Mouse (Mus musculus): Measurements from ENCODE around the gene Fcer1g. TPM values are rescaled to one million over a fixed set of nuclear protein-coding genes. Genes with fewer than 3 reads are reported as not detected.

Gene Fcer1g
- polyA plus RNA-seq, 1 experiment = 72.7 TPM

DNA sequence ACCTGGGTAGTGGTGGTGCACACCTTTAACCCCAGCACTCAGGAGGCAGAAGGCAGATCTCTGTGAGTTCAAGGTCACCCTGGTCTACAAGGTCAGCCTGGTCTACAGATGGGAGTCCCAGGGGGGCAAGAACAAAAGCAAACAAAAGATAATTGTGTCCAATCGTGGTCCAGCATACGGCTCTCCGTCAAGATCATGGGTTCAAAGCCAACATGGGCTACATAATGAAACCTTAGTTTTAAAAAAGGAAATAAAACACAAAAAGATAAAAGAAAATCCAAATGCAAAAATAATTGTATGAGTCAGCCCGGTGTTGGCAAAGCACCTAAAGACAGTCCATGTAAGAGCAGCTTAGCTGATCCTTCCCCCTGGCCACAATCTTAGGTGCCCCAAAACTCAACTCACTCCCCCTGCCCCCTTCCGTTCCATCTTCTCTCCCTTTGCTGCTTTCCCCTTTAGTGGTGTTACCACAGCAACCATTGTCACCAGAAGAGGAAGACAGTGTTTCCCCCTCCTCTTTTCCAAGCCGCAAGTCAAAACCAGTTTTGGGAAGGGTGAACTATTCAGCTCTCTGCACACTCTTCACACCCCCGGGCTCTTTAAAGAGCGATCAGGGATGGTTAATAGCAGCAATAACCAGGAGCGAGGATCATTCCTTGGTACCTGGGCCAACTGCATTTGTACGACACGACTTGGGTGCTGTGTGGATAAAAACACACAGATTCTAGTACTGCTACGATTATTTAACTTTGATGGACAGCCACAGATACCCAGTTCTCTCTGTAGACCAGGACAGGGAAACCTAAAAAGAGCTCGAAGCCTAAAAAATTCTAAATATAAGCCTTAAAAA is 46.1 kb downstream of the Fcer1g start:
- DNase-seq (ENCODE audit: low spot score) = no peak

GRCm38 (mm10) chr1:171185655-171186054 is 48.5 kb downstream of the Fcer1g start:
- no peak for DNase-seq (ENCODE audit: low spot score)

GRCm38 (mm10) chr1:171184314-171184713 is 49.9 kb downstream of the Fcer1g start:
- DNase-seq (ENCODE audit: low spot score) = no peak

DNA sequence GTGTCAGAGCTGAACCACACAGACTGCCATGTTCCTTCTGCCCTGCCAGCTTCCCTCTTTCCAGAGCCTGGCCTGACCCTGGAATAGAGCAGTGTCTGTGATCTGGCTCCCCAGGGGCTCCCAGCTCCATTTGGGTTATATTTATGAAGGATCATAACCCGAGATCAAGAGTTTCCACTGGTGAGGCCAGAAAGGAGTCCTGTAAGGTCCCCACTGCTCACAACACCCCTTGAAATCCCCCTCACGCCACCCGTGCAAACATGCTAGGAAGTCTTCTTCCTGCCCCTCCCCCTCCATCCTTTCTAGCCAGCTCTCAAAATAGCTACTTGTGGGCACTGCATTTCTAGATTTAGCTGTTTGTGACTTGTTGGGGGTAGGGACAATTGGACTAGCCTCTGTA is 50.5 kb downstream of the Fcer1g start:
- DNase-seq (ENCODE audit: low spot score) = no peak

DNA sequence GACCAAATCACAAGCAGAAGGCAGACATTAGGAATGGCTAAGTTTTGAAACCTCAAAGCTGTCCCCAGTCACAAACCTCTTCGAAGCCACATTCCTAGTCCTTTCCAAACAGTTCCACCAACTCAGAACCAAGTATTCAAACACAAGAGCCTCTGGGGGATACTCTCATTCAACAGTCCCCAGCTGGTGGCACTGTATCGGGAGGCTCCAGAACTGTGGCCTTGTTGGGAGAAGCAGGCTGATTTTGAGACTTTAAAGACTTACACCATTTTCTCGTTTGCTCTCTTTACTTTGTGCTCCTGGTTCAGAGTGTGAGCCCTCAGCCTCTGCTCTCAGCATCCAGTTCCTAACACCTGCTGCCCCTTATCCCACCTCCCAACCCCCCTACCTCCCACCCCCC is 51.1 kb downstream of the Fcer1g start:
- DNase-seq (ENCODE audit: low spot score) = no peak

Other genes with a start within 250 kb of the Fcer1g start
- gene Fcgr4, start 215.4 kb downstream of the Fcer1g start, polyA plus RNA-seq (2012; rRNA removed) = 2.7 and 5.9 TPM in 2 replicates
- 30.3 and 31.5 TPM in 2 replicates for gene Fcgr3, start 169.4 kb downstream of the Fcer1g start, polyA plus RNA-seq (2012; rRNA removed)
- gene Cfap126, start 120.4 kb downstream of the Fcer1g start, polyA plus RNA-seq (2012; rRNA removed) = 11.3 and 12.6 TPM in 2 replicates
- 286 and 310 TPM in 2 replicates for gene Sdhc, start 83.8 kb downstream of the Fcer1g start, polyA plus RNA-seq (2012; rRNA removed)
- 24.1 and 28.5 TPM in 2 replicates for gene Mpz, start 83.7 kb downstream of the Fcer1g start, polyA plus RNA-seq (2012; rRNA removed)
- 317 and 416 TPM in 2 replicates for gene Pcp4l1, start 38.1 kb downstream of the Fcer1g start, polyA plus RNA-seq (2012; rRNA removed)
- gene Nr1i3, start 20.4 kb downstream of the Fcer1g start, polyA plus RNA-seq (2012; rRNA removed) = 0.04 TPM in 1 of 2 replicates, not detected in the other
- 35.0 and 39.6 TPM in 2 replicates for gene Tomm40l, start 11.9 kb downstream of the Fcer1g start, polyA plus RNA-seq (2012; rRNA removed)
- gene Apoa2, start 9.3 kb downstream of the Fcer1g start, polyA plus RNA-seq (2012; rRNA removed) = 1.0 and 1.8 TPM in 2 replicates
- 0.43 and 0.46 TPM in 2 replicates for gene Adamts4, start 16.1 kb upstream of the Fcer1g start, polyA plus RNA-seq (2012; rRNA removed)
- 110 and 141 TPM in 2 replicates for gene Ndufs2, start 17.0 kb upstream of the Fcer1g start, polyA plus RNA-seq (2012; rRNA removed)
- 71.4 and 74.6 TPM in 2 replicates for gene B4galt3, start 36.0 kb upstream of the Fcer1g start, polyA plus RNA-seq (2012; rRNA removed)
- gene Ppox, start 46.8 kb upstream of the Fcer1g start, polyA plus RNA-seq (2012; rRNA removed) = 91.3 and 136 TPM in 2 replicates
- 44.7 and 48.4 TPM in 2 replicates for gene Usp21, start 53.6 kb upstream of the Fcer1g start, polyA plus RNA-seq (2012; rRNA removed)
- 78.1 and 81.2 TPM in 2 replicates for gene Ufc1, start 60.7 kb upstream of the Fcer1g start, polyA plus RNA-seq (2012; rRNA removed)
- 50.0 and 53.0 TPM in 2 replicates for gene Dedd, start 94.8 kb upstream of the Fcer1g start, polyA plus RNA-seq (2012; rRNA removed)
- gene Nit1, start 111.3 kb upstream of the Fcer1g start, polyA plus RNA-seq (2012; rRNA removed) = 63.1 and 70.2 TPM in 2 replicates
- 47.8 and 66.6 TPM in 2 replicates for gene Pfdn2, start 111.3 kb upstream of the Fcer1g start, polyA plus RNA-seq (2012; rRNA removed)
- 2.3 and 2.8 TPM in 2 replicates for gene Klhdc9, start 126.4 kb upstream of the Fcer1g start, polyA plus RNA-seq (2012; rRNA removed)
- gene Nectin4, start 135.7 kb upstream of the Fcer1g start, polyA plus RNA-seq (2012; rRNA removed) = 35.1 and 39.2 TPM in 2 replicates
- 4.2 and 5.0 TPM in 2 replicates for gene Arhgap30, start 154.6 kb upstream of the Fcer1g start, polyA plus RNA-seq (2012; rRNA removed)
- gene Usf1, start 176.9 kb upstream of the Fcer1g start, polyA plus RNA-seq (2012; rRNA removed) = 68.7 and 73.4 TPM in 2 replicates
- 5.4 and 8.4 TPM in 2 replicates for gene Tstd1, start 184.5 kb upstream of the Fcer1g start, polyA plus RNA-seq (2012; rRNA removed)
- 76.3 and 79.2 TPM in 2 replicates for gene F11r, start 203.2 kb upstream of the Fcer1g start, polyA plus RNA-seq (2012; rRNA removed)